Mouse (Mus musculus) thymus, adult 2 months (tissue): Measurements from ENCODE around the gene Metap1d. TPM values are rescaled to one million over a fixed set of nuclear protein-coding genes. Genes with fewer than 3 reads are reported as not detected.

Experiments
- DNase-seq: peaks from one replicate; pipeline ENCODE4 v3.0.0; 2021
- H3K27ac ChIP-seq: fragments of 200-500 bp; 2 replicates; pipeline ENCODE4 v1.5.1; 2012; ENCODE audit warnings: low read length, control low read depth; ENCODE audit not compliant: control insufficient read depth, insufficient read depth
- H3K27me3 ChIP-seq: fragments of 200-500 bp; 2 replicates; pipeline ENCODE4 v1.6.1; 2012; ENCODE audit warnings: mild to moderate bottlenecking, low read length, moderate library complexity, mixed read lengths; ENCODE audit not compliant: control insufficient read depth, insufficient read depth
- H3K36me3 ChIP-seq: fragments of 200-500 bp; 2 replicates; pipeline ENCODE4 v1.6.1; 2012; ENCODE audit warnings: mild to moderate bottlenecking, low read length, moderate library complexity; ENCODE audit not compliant: control insufficient read depth, insufficient read depth
- H3K4me1 ChIP-seq: fragments of 200-500 bp; replicated peaks from 2 replicates; pipeline ENCODE4 v1.6.1; 2012; ENCODE audit warnings: low read length; ENCODE audit not compliant: control insufficient read depth, insufficient read depth
- H3K4me3 ChIP-seq: fragments of 200-500 bp; 2 replicates; pipeline ENCODE4 v1.5.1; 2012; ENCODE audit warnings: mild to moderate bottlenecking, low read length, control low read depth, moderate library complexity; ENCODE audit not compliant: control insufficient read depth, insufficient read depth
- CTCF ChIP-seq: fragments of 200-500 bp; IDR thresholded peaks from 2 replicates; pipeline ENCODE4 v1.5.1; 2012; ENCODE audit warnings: mild to moderate bottlenecking, control low read depth, low read length, moderate library complexity, borderline replicate concordance; ENCODE audit not compliant: control insufficient read depth, poor library complexity, insufficient read depth; ENCODE audit errors: extremely low read depth
- POLR2A ChIP-seq: fragments of 200-500 bp; IDR thresholded peaks from 2 replicates; pipeline ENCODE4 v1.6.1; 2012; ENCODE audit warnings: mild to moderate bottlenecking, low read length, control low read depth, moderate library complexity; ENCODE audit not compliant: control insufficient read depth, poor library complexity, insufficient read depth; ENCODE audit errors: extremely low read depth
- WGBS: fragments of 180-500 bp; shearing (Covaris S2); methylation state at CpG from one replicate; pipeline ENCODE4 v1.1.7; 2018; 5-methylcytosine and 5-hydroxymethylcytosine counted together
- polyA plus RNA-seq: library from polyadenylated mRNA; depleted of rRNA; stranded (reverse); fragments of >200 nt; gene quantifications from 2 replicates; pipeline ENCODE4 v1.2.3, GENCODE M21; 2012

Metap1d gene
- polyA plus RNA-seq, 1 experiment: 25.5 TPM

DNA sequence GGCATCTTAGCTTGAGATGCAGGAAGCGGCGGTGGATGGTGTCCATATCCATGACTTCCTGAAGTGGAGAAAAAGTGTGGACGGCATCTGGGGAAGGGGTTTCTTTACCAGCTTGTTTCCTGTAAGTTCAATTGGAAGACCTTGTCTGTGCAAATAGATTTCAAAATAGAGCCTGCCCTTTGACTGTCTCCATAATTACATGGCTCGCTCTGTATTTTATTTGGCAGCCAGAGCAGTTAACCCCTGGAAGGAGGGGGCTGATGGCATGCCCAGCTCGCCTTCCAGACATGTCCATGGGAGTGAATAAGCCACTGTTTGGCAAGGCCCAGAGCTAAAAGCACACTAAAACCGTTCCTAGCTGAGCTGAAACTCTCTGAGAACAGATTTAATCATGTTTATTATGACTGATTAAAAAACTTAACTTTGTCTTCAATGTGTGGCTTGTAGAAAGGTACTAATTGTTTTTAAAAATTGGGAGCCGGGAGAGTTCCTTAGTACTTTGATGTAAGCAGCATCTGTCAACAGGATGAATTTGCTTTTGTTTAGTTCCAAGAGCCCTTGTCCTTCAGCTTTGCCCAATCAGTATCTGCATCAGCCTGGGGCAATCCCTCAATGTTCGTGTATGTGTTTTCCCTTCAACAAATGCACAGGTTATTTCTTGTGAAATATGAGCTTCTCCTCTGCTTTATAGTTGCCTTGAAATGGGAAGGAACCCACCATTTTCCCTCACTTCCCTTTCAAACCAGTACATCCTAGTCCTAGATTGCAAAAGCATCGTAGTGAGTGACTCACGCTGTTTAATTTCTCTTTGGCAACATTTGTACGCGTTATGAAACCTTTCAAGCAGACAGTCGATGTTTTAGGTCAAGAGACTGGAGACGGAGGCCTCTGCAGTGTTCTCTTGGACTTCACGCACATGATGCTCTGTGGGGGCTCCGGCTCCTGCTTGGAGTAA, 46.5 kb downstream of the Metap1d start:
- no peak for TF ChIP-seq CTCF
- no peak for TF ChIP-seq POLR2A
- Histone ChIP-seq H3K27me3 (no peaks in the 10 kb centered on the region), H3K27ac (no peak overlapping the region), H3K36me3 (no peaks in the 10 kb centered on the region), H3K4me1 (no peaks in the 10 kb centered on the region), H3K4me3 (no peak overlapping the region)
- 91% methylated on average over 16 of the region's 16 CpGs for WGBS
- DNase-seq: no peak

DNA sequence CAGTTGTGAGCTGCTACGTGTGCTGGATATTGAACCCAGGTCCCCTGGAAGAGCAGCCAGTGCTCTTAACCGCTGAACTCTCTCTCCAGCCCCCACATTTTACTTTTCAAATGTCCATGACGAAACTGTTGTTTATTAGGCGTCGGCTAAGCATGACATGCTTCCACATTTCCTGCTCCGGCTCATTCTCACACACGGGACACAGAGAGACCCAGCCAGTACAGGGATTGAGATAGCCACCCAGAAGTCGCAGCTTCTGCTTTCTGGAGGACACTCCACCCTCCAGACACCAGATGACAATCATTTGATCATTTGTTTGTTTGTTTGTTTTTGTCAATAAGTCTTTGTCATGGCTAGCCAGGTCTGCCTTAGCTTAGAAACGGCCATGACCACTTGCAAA, 51.8 kb downstream of the Metap1d start:
- DNase-seq: no peak
- no peak for TF ChIP-seq POLR2A
- Histone ChIP-seq H3K27ac (no peak overlapping the region), H3K36me3 (no peaks in the 10 kb centered on the region), H3K27me3 (no peaks in the 10 kb centered on the region), H3K4me1 (no peaks in the 10 kb centered on the region), H3K4me3 (no peak overlapping the region)
- 94% methylated on average over 9 of the region's 9 CpGs for WGBS

DNA sequence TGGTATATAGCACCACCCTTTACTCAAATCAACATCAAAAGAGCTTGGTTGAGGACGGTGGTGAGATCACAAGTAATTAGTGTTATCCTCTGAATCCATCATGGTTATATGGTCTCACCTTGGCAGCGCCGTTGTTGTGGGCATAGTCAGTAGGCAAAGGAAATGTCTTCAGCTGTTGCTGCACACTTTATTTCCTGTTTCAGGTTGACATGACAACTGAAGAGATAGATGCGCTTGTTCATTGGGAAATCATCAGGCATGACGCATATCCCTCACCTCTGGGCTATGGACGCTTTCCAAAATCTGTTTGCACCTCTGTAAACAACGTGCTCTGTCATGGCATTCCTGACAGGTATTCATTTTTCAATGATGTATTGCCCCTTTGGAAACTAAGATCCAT, 58.1 kb downstream of the Metap1d start:
- 90% methylated on average over 7 of the region's 7 CpGs for WGBS
- H3K27ac ChIP-seq: no peak overlapping the region
- H3K4me3 ChIP-seq: no peak overlapping the region
- no peaks in the 10 kb centered on the region for H3K27me3 ChIP-seq
- no peaks in the 10 kb centered on the region for H3K36me3 ChIP-seq
- no peak for DNase-seq
- H3K4me1 ChIP-seq: no peaks in the 10 kb centered on the region
- TF ChIP-seq POLR2A: no peak
- TF ChIP-seq CTCF: no peak

DNA sequence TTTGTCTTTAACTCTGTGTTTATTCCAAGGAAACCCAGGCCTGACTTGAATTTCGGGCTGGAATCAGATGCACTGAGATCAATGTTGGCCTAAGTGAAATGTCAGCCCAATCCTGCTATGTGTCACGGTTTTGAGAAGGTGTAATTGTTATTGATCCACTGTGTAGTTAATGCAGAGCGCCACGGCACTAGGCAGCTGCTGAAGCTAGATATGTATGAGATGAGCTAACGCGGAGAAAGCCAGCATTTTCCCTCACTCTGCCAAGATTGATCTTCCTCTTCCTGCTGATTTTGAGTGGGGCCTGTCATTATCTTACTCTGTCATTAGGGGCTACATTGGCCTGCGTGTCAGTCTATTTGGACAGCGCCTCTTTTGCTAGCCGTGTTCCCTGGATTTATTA, 59.2 kb downstream of the Metap1d start:
- no peak overlapping the region for H3K27ac ChIP-seq
- DNase-seq: no peak
- TF ChIP-seq CTCF (no peak), POLR2A (no peak)
- no peaks in the 10 kb centered on the region for H3K27me3 ChIP-seq
- no peak overlapping the region for H3K4me3 ChIP-seq
- 97% methylated on average over 9 of the region's 9 CpGs for WGBS
- no peaks in the 10 kb centered on the region for H3K36me3 ChIP-seq
- no peaks in the 10 kb centered on the region for H3K4me1 ChIP-seq

DNA sequence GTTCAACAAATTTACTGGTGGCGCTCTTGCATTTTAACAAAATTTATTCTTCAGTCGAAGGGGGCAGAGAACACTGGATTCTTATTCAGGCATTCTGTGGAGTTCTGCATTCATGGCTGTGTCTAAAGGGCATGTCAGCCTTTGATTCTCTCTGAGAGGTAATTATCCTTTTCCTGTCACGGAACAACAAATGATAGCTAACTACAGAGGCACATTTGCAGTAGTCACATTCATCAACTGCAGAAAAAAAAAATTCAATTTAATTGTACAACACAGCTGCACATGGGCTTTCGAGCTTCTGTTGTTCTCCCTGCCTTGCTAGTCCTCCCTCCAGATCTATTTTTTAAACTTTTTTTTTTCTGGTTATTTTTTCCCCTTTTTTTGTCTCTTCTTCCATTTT, 63.9 kb downstream of the Metap1d start:
- Histone ChIP-seq H3K4me3 (no peak overlapping the region), H3K27me3 (no peaks in the 10 kb centered on the region), H3K36me3 (no peaks in the 10 kb centered on the region), H3K27ac (no peak overlapping the region), H3K4me1 (peaks cover 6% of the 10 kb centered on the region)
- TF ChIP-seq CTCF (no peak), POLR2A (no peak)
- WGBS: 95% methylated on average over 4 of the region's 4 CpGs
- no peak for DNase-seq

DNA sequence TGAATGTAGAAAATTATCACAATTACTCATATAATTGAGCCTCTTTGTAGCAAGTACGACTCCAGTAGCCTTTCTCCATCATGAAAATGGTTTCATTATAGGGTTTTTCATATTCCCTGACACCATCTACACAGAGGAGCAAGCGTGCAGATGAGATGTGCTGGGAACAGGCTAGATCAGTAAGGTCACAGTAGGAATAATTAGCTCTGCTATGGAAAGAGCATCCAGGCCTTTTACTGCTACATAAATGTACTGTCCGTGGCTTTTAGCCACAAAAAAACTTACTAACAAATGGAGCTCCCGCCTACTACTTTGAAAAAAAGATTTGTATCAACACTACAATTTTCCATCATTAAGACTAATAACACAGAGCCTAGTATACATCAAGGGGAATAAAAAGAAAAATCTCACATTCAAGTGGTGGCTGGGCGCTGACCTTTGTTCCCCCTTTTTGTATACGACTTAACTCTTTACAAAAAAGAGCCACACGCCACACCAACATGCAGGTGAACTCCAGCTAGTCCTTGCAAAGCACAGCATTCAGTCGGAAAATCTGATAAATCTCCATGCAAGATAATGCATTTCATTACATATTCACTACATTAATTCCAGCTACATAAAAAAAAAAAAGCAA, 64.5 kb downstream of the Metap1d start:
- Histone ChIP-seq H3K4me1 (peaks cover 6% of the 10 kb centered on the region), H3K27ac (no peak overlapping the region), H3K4me3 (no peak overlapping the region), H3K27me3 (no peaks in the 10 kb centered on the region), H3K36me3 (no peaks in the 10 kb centered on the region)
- DNase-seq: no peak
- WGBS: 97% methylated on average over 8 of the region's 8 CpGs
- no peak for TF ChIP-seq POLR2A
- TF ChIP-seq CTCF: no peak
